Mouse (Mus musculus) ES-CJ7 (cell line): Measurements from ENCODE around the gene Hoxd8.

Experiments
- DNase-seq: peaks from one replicate; pipeline ENCODE4 v3.0.0; 2011; ENCODE audit warnings: low read depth, low spot score

The Hoxd8 gene

GRCm38 (mm10) chr2:74685059-74685603 lies 19.3 kb upstream of the Hoxd8 start:
- no peak for DNase-seq

GRCm38 (mm10) chr2:74686301-74686987 lies 18.0 kb upstream of the Hoxd8 start:
- peak; percentile 93 for DNase-seq

DNA sequence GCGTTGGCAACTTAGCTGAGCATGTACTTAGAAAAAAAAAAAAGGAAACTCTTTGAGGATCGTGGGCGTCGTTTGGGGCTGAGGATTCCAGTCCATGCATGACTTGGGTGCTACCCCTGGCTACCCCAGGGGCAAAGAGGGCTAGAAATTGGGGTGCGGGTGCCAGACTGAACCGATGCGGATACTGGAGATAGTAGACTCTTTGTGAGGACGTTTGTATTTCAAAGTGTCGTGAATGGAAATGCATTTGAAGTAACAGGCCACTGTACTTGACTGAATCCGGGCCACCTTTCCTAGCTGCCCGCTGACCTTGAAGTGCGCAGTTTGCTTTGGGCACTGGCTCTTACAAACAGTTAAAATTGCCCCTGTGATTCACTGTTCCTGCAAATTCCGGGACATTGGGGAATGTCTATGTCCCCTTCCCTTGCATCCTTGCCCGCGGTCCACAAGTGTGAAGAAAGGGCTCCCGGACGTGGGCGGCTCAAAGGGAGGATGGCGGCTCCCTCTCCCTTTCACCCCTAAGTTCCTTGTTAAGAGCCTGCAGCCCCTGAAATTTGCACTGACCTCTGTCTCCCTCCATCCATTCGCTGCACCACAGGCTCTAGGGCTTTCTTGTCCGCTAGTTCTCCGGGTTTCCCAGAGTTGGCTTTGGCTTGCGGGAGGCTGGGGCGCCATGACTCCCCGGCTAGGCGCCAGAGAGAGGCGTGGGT lies 17.3 kb upstream of the Hoxd8 start:
- DNase-seq: no peak

- no peak for DNase-seq
Measured at GRCm38 (mm10) chr2:74687698-74688555, 16.5 kb upstream of the Hoxd8 start.

GRCm38 (mm10) chr2:74688795-74689573 lies 15.4 kb upstream of the Hoxd8 start:
- no peak for DNase-seq

- DNase-seq: no peak
Measured at GRCm38 (mm10) chr2:74689574-74690337, 14.7 kb upstream of the Hoxd8 start.

DNA sequence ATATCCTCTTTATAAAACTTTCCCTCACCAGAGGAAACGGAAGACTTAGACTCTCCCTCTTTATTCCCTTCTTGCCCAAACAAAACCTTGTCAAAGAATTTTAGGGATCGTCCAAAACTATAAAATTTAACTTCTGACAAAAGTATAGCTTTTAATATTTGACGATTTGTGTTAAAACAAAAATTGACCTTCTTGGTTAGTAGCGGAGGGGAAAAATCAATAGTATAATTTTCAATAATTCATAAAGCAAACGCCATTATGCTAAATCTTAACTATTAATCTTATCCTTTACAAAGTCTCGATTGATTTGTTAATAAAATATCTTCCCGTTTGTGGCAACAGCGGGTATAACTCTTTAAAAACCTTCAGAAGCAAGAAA lies 14.1 kb upstream of the Hoxd8 start:
- no peak for DNase-seq

- DNase-seq: peak; percentile 94
Measured at GRCm38 (mm10) chr2:74691022-74691951, 13.1 kb upstream of the Hoxd8 start, which contains the start of gene Hoxd10. Hoxd10 (plus strand) TSS chr2:74691924.

- no peak for DNase-seq
Measured at GRCm38 (mm10) chr2:74691995-74692807, 12.2 kb upstream of the Hoxd8 start.

DNA sequence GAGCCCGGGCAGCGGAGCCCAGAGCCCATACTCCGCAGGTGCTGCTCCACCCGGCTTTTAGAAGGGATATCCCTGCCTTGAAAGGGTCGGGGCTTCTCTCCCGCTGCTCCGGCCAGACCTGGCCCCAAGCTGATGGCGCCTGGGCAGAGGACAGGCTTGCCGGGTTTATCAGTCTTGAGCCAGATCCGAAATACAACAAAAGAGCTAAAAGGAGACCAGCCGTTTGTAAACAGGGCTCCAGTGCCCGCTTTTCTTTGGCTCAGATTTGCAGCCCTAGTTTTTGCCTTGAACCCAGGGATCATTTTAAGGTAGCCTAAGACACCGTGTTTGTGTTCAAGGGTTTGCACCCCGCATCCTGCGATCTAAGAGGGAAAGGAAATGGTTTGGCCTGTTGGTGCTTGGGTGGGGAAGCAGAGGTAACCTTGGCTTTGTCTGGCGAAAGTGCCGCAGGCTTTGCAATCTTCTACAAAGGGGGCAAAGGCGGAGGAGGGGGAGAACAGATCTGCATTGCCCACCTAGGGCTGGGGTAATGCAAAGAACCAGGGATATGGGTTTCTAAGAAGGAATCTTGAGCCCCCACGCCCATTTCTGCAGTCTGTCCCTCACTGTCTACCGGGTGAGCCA lies 11.5 kb upstream of the Hoxd8 start:
- no peak for DNase-seq

- DNase-seq: no peak
Measured at GRCm38 (mm10) chr2:74693432-74693827, 11.0 kb upstream of the Hoxd8 start.

DNA sequence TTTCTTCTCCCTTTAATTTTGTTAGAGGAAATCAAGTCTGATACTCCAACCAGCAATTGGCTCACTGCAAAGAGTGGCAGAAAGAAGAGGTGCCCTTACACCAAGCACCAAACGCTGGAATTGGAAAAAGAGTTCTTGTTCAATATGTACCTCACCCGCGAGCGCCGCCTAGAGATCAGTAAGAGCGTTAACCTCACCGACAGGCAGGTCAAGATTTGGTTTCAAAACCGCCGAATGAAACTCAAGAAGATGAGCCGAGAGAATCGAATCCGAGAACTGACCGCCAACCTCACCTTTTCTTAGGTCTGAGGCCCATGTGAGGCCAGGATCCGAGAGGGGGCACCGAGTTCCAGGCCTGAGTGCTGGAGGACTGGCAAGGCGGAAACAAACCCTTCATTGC lies 10.3 kb upstream of the Hoxd8 start:
- DNase-seq: peak; percentile 86

- DNase-seq: no peak
Measured at GRCm38 (mm10) chr2:74695383-74695782, 9.0 kb upstream of the Hoxd8 start.

- DNase-seq: no peak
Measured at GRCm38 (mm10) chr2:74695813-74696430, 8.5 kb upstream of the Hoxd8 start.

- no peak for DNase-seq
Measured at GRCm38 (mm10) chr2:74696442-74697335, 7.7 kb upstream of the Hoxd8 start.

DNA sequence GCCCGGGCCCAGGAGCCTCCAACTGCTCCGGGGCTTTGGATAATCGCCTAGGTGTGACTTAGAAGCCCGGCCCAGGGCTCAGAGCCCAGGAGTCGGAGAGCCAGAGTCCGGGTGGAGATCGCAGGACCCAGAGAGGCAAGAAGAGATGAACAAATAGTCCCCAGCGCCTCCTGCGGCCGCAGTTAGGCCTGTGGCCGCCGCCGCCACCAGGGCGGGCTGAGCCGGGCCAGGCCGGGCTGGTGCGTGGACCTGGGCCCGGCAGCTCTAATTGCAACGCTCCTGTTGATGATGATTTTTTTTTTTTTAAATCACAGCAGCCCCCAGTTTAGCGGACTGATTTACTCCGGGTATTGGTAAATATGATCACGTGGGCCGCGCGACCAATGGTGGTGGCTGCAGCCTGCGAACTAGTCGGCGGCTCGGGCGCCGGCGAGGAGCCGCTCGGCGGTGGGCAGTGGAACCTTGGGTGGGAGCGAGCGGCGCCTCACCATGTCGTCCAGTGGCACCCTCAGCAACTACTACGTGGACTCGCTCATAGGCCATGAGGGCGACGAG lies 6.8 kb upstream of the Hoxd8 start, which contains the start of gene Hoxd9:
Hoxd9 (plus strand) TSS at position 161 of the 555 bp plus-strand sequence.
- peak; percentile 62 for DNase-seq
